ENCODE assay signal across 22 mouse cellular contexts in the genomic region with DNA sequence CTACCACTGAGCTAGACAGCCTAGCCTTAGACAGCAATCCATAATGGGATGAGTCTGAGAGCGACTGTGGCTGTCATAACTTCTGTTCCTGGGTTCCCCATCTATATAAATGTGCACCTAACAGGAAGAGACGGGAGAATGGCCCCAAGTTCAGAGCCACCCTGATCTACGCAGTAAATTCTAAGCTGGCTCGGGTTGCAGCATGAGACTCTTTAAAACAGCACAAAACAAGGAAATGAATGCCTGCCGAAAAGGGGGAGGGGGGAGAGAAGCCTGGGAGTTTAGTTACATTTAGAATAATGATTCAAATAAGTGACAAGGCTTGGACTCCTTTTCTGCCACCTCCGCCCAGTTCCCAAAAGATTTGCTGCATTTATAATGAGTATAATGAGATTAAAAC.
"Had no signal": no experiment of that assay in that cellular context is flagged by ENCODE, and none has a peak within 500 bp of the region (broad histone marks: within the 10 kb centered on the region; RNA-seq: fewer than 3 reads in every experiment).

No protein-coding gene starts in this region.

- H3K27ac ChIP-seq: limb, embryonic 10.5 days; limb, embryonic 13.5 days; liver, embryonic 12.5 days; liver, embryonic 15.5 days; lung, embryonic 15.5 days; midbrain, embryonic 10.5 days; neural tube, embryonic 12.5 days; stomach, embryonic 15.5 days had no signal

- H3K4me2 ChIP-seq: limb, embryonic 13.5 days; liver, embryonic 12.5 days; liver, embryonic 15.5 days; lung, embryonic 15.5 days; neural tube, embryonic 12.5 days; neural tube, embryonic 15.5 days; stomach, embryonic 15.5 days had no signal

- ATAC-seq: intestine, postnatal 0 days; liver, embryonic 12.5 days had no signal

- H3K9me3 ChIP-seq: limb, embryonic 10.5 days; limb, embryonic 13.5 days; liver, embryonic 12.5 days; liver, embryonic 15.5 days; lung, embryonic 15.5 days; midbrain, embryonic 10.5 days; neural tube, embryonic 12.5 days; neural tube, embryonic 15.5 days; stomach, embryonic 15.5 days had no signal

- H3K9ac ChIP-seq: limb, embryonic 13.5 days; liver, embryonic 12.5 days; liver, embryonic 15.5 days; lung, embryonic 15.5 days; neural tube, embryonic 12.5 days; neural tube, embryonic 15.5 days; stomach, embryonic 15.5 days had no signal

- H3K36me3 ChIP-seq: limb, embryonic 10.5 days; limb, embryonic 13.5 days; liver, embryonic 12.5 days; liver, embryonic 15.5 days; midbrain, embryonic 10.5 days; neural tube, embryonic 12.5 days; neural tube, embryonic 15.5 days; stomach, embryonic 15.5 days had no signal

- H3K4me1 ChIP-seq: liver, embryonic 12.5 days; liver, embryonic 15.5 days; lung, embryonic 15.5 days; megakaryocyte, embryonic 14.5 days; neural tube, embryonic 12.5 days; stomach, embryonic 15.5 days had no signal

- H3K27me3 ChIP-seq: limb, embryonic 13.5 days; liver, embryonic 12.5 days; liver, embryonic 15.5 days; lung, embryonic 15.5 days; megakaryocyte, embryonic 14.5 days; neural tube, embryonic 12.5 days; neural tube, embryonic 15.5 days; stomach, embryonic 15.5 days had no signal

- DNase-seq: kidney, adult 8-10 months; kidney, postnatal 36 days; liver; lung, adult 18-20 months; lung, postnatal 10 days; lung, postnatal 36 days; midbrain, embryonic 14.5 days; retina, postnatal 1 day; right cerebral cortex, postnatal 25 days; spleen, adult 18-20 months; thymus, postnatal 25 days had no signal

- H3K4me3 ChIP-seq: limb, embryonic 10.5 days; limb, embryonic 13.5 days; liver, embryonic 12.5 days; liver, embryonic 15.5 days; lung, embryonic 15.5 days; megakaryocyte, embryonic 14.5 days; midbrain, embryonic 10.5 days; neural tube, embryonic 12.5 days; neural tube, embryonic 15.5 days; stomach, embryonic 15.5 days had no signal
